Mouse (Mus musculus): ENCODE data around the gene Sbf2. TPM values are rescaled to one million over a fixed set of nuclear protein-coding genes. Genes with fewer than 3 reads are reported as not detected.
A peak's percentile ranks its signal among the peaks of the same experiment; 100 is the strongest.
"Not testable (repeated sequence)": the region's sequence is repeated elsewhere in the genome, so short reads cannot be mapped to it uniquely, and the experiment has no call there.

Gene Sbf2
- polyA plus RNA-seq, 1 experiment from 2014 or later: 48.8 TPM

DNA sequence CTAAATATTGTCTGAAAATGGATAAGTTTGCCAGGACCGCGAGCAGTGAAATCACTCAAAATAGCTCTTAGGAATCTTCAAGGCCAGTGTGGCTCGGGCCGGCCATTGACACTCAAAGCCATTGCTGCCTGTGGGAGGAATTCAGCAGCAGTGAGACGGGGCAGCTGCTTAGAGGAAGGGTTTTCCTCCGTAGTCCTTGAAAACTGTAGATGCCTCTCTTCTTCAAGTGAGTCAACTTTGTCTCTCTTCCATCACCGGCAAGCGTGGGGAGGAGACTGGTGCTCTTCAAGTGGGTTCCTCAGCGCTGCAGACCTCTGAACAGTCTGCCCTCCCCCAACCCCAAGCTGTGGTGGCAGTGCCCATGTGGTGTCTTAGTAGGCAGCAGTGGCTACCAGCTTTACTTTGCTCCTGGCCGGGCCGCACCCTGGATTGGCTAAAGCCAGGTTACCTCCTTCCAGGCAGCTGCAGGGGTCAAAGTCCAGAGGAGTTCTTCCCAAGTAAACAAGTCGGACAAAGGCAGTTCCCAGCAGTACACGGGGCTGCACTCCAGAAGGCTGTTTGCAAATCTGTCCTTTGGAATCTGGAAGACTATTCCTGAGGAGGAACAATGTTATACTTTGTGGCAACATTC, 33.8 kb upstream of the Sbf2 start:
- WGBS: 44% methylated on average over 13 of the region's 13 CpGs
- Histone ChIP-seq H3K4me1 (ENCODE audit: control insufficient read depth, insufficient read depth, low read length) (peaks cover 7% of the 10 kb centered on the region; the same call in 1 of the 2 replicates), H3K4me3 (ENCODE audit: low read depth, low read length) (no peak overlapping the region), H3K4me2 (replicated peaks; ENCODE audit: low read depth, low read length) (peak overlapping the region; percentile 22; the same call in 1 of the 2 replicates), H3K27me3 (ENCODE audit: control insufficient read depth, insufficient read depth, low read length) (no peaks in the 10 kb centered on the region), H3K36me3 (ENCODE audit: control insufficient read depth, insufficient read depth, low read length) (no peaks in the 10 kb centered on the region), H3K9ac (replicated peaks; ENCODE audit: low read depth, low read length) (no peak overlapping the region), H3K9me3 (ENCODE audit: control insufficient read depth, low read depth, low read length) (peaks cover 4% of the 10 kb centered on the region; the same call in 1 of the 2 replicates), H3K27ac (ENCODE audit: low read length) (peak overlapping the region; percentile 74)
- ATAC-seq (ENCODE audit: insufficient number of reproducible peaks, insufficient read depth, low FRiP score, low read depth): peak; percentile 79

DNA sequence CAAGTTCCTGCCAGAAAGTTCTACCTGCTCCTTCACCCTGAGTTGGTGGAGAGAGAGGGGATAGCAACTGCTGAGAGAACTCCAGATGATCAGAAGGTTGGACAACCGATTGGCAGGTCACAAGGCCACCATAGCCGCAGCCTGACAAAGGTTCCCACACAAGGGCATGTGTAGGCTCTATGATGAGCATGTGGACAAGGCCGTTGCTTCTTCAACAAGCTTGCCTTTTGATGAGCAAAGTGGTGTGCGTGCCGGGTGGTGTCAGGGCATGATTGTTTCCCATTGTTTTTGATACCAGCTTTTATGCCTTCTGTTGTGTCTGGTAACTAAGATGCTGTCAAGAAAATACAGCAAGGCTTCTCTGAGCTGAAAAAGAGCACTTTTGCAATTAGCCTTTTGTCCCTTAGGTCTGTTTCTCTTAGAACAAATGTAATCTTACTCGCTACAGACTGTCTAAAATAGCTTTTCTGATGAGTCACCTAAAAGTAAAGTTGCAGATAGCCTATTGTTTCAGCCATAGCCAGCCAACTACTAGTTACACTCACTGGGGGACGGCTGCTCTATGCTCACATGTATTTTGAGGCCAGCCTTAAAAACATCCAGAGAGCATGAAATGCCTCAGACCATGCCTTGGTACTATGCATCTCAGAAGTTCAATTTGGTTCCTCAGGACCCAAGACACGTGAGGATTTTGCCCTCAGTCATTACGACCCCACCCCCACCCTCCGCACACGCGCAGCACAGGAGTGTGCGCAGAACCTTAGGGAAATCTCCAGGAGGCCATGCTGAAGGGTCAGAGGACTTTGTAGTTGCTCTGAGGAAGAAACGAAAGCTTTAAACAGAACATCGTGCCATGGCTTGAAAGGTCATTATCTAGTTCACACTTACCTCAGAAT, 33.1 kb upstream of the Sbf2 start:
- Histone ChIP-seq H3K4me3 (ENCODE audit: low read depth, low read length) (no peak overlapping the region), H3K36me3 (ENCODE audit: control insufficient read depth, insufficient read depth, low read length) (no peaks in the 10 kb centered on the region), H3K27ac (ENCODE audit: low read length) (peak overlapping the region; percentile 74; the same call in 1 of the 2 replicates), H3K4me1 (ENCODE audit: control insufficient read depth, insufficient read depth, low read length) (peaks cover 7% of the 10 kb centered on the region; the same call in 1 of the 2 replicates), H3K27me3 (ENCODE audit: control insufficient read depth, insufficient read depth, low read length) (no peaks in the 10 kb centered on the region), H3K4me2 (replicated peaks; ENCODE audit: low read depth, low read length) (peak overlapping the region; percentile 22; the same call in 1 of the 2 replicates), H3K9ac (replicated peaks; ENCODE audit: low read depth, low read length) (no peak overlapping the region), H3K9me3 (ENCODE audit: control insufficient read depth, low read depth, low read length) (peaks cover 4% of the 10 kb centered on the region; the same call in 1 of the 2 replicates)
- 76% methylated on average over 15 of the region's 15 CpGs for WGBS
- ATAC-seq (ENCODE audit: insufficient number of reproducible peaks, insufficient read depth, low FRiP score, low read depth): no peak

DNA sequence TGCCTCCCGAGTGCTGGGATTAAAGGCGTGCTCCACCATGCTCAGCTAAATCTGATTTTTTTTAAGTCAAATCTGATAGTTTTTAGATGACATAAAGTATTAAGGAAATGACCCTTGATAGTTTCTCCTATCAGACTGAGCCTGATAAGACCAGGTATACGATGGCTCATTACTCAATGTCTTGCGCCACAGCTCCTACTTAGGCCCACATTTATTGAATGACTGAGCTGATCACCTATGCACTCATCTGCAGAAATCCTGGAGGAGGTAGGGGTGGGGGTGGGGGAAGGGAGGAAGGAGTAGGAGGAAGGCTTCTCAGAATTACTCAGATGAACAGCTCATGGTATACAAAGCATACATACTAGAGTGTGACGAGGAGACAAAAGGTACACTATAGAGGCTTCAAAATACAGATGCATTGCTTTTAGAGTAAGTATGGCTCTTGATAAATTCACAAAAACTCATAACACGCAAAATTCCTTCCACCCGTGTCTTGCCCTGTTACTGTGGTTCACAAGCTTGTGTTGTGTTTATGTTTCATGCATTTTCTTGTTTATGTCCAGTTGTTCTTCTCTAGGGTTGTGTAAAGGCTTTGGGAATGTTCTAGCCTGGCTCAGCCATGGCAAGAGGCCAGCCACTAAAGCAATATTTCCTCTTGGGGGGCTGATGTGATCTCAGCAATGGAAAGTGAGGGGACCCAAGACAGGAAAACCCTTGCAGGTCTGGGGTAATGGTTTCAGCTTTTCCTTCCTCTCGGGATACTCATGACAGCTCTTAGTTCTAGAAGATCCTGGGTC, 32.1 kb upstream of the Sbf2 start:
- Histone ChIP-seq H3K4me2 (replicated peaks; ENCODE audit: low read depth, low read length) (no peak overlapping the region), H3K4me1 (ENCODE audit: control insufficient read depth, insufficient read depth, low read length) (peaks cover 7% of the 10 kb centered on the region; the same call in 1 of the 2 replicates), H3K9me3 (ENCODE audit: control insufficient read depth, low read depth, low read length) (peaks cover 4% of the 10 kb centered on the region; the same call in 1 of the 2 replicates), H3K27me3 (ENCODE audit: control insufficient read depth, insufficient read depth, low read length) (no peaks in the 10 kb centered on the region), H3K4me3 (ENCODE audit: low read depth, low read length) (no peak overlapping the region), H3K36me3 (ENCODE audit: control insufficient read depth, insufficient read depth, low read length) (no peaks in the 10 kb centered on the region), H3K9ac (replicated peaks; ENCODE audit: low read depth, low read length) (no peak overlapping the region), H3K27ac (ENCODE audit: low read length) (no peak overlapping the region)
- WGBS: 82% methylated on average over 8 of the region's 8 CpGs
- ATAC-seq (ENCODE audit: insufficient number of reproducible peaks, insufficient read depth, low FRiP score, low read depth): no peak

DNA sequence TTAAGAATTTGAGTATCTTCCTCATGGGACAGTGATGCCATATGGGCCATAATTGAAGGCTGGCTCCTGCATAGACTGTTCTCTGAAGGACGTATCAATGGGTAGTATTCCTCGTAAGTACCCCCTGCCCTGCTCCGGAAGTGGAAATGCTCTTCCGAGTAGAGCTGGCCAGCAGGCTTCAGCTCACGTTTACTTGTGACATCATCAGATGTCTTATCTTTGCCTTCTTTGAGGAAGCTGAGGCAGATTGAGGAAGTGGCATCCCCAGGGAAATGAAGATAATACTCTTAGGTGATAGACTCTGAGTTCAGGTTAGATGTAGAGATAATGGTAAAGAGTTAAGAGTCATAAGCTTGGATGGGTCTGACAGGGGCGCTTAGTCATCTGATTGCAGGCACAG, 31.1 kb upstream of the Sbf2 start:
- Histone ChIP-seq H3K9me3 (ENCODE audit: control insufficient read depth, low read depth, low read length) (peaks cover 4% of the 10 kb centered on the region; the same call in 1 of the 2 replicates), H3K4me2 (replicated peaks; ENCODE audit: low read depth, low read length) (no peak overlapping the region), H3K27me3 (ENCODE audit: control insufficient read depth, insufficient read depth, low read length) (no peaks in the 10 kb centered on the region), H3K4me1 (ENCODE audit: control insufficient read depth, insufficient read depth, low read length) (peaks cover 7% of the 10 kb centered on the region; the same call in 1 of the 2 replicates), H3K9ac (replicated peaks; ENCODE audit: low read depth, low read length) (no peak overlapping the region), H3K27ac (ENCODE audit: low read length) (no peak overlapping the region), H3K4me3 (ENCODE audit: low read depth, low read length) (no peak overlapping the region), H3K36me3 (ENCODE audit: control insufficient read depth, insufficient read depth, low read length) (no peaks in the 10 kb centered on the region)
- ATAC-seq (ENCODE audit: insufficient number of reproducible peaks, insufficient read depth, low FRiP score, low read depth): no peak
- WGBS: 77% methylated on average over 6 of the region's 6 CpGs

- 0 out of 2 replicates have a peak, but pooled peaks have one; percentile 26 for ATAC-seq (ENCODE audit: insufficient number of reproducible peaks, insufficient read depth, low FRiP score, low read depth)
- H3K36me3 ChIP-seq (ENCODE audit: control insufficient read depth, insufficient read depth, low read length): no peaks in the 10 kb centered on the region
- 77% methylated on average over 5 of the region's 5 CpGs for WGBS
Measured at GRCm38 (mm10) chr7:110645311-110645710, 30.6 kb upstream of the Sbf2 start.

DNA sequence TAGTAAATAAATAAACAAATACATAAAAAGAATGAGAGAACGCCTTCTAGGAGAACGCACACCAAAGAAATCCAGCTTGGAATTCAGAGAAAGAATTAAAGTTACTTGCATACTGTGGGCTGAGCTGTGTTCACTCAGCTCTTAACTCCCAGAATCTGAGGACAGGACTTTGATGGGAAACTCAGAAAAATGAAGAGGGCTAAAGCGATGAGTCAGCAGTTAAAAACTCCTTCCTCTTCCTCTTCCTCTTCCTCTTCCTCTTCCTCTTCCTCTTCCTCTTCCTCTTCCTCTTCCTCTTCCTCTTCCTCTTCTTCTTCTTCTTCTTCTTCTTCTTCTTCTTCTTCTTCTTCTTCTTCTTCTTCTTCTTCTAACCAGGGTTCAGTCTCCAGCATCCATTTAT, 25.2 kb upstream of the Sbf2 start:
- not testable (repeated sequence) for H3K9ac ChIP-seq (replicated peaks; ENCODE audit: low read depth, low read length); H3K9me3 ChIP-seq (ENCODE audit: control insufficient read depth, low read depth, low read length); H3K27me3 ChIP-seq (ENCODE audit: control insufficient read depth, insufficient read depth, low read length); H3K27ac ChIP-seq (ENCODE audit: low read length); H3K4me2 ChIP-seq (replicated peaks; ENCODE audit: low read depth, low read length); H3K36me3 ChIP-seq (ENCODE audit: control insufficient read depth, insufficient read depth, low read length); H3K4me3 ChIP-seq (ENCODE audit: low read depth, low read length); H3K4me1 ChIP-seq (ENCODE audit: control insufficient read depth, insufficient read depth, low read length); ATAC-seq (ENCODE audit: insufficient number of reproducible peaks, insufficient read depth, low FRiP score, low read depth)
- WGBS: 91% methylated on average over 3 of the region's 3 CpGs

More at GRCm38 (mm10) chr7:110645311-110645710, 30.6 kb upstream of the Sbf2 start:
- Histone ChIP-seq H3K27me3 (ENCODE audit: control insufficient read depth, insufficient read depth, low read length) (no peaks in the 10 kb centered on the region), H3K4me2 (replicated peaks; ENCODE audit: low read depth, low read length) (no peak overlapping the region), H3K4me3 (ENCODE audit: low read depth, low read length) (no peak overlapping the region), H3K4me1 (ENCODE audit: control insufficient read depth, insufficient read depth, low read length) (peaks cover 7% of the 10 kb centered on the region; the same call in 1 of the 2 replicates), H3K9ac (replicated peaks; ENCODE audit: low read depth, low read length) (no peak overlapping the region), H3K9me3 (ENCODE audit: control insufficient read depth, low read depth, low read length) (peaks cover 4% of the 10 kb centered on the region; the same call in 1 of the 2 replicates), H3K27ac (ENCODE audit: low read length) (no peak overlapping the region)

- no peak overlapping the region for H3K27ac ChIP-seq (ENCODE audit: low read length)
Measured at GRCm38 (mm10) chr7:110639291-110639915, 24.7 kb upstream of the Sbf2 start.

More at GRCm38 (mm10) chr7:110639291-110639915, 24.7 kb upstream of the Sbf2 start:
- Histone ChIP-seq H3K36me3 (ENCODE audit: control insufficient read depth, insufficient read depth, low read length) (no peaks in the 10 kb centered on the region), H3K9ac (replicated peaks; ENCODE audit: low read depth, low read length) (no peak overlapping the region), H3K4me2 (replicated peaks; ENCODE audit: low read depth, low read length) (no peak overlapping the region), H3K4me1 (ENCODE audit: control insufficient read depth, insufficient read depth, low read length) (peaks cover 9% of the 10 kb centered on the region), H3K27me3 (ENCODE audit: control insufficient read depth, insufficient read depth, low read length) (no peaks in the 10 kb centered on the region), H3K9me3 (ENCODE audit: control insufficient read depth, low read depth, low read length) (no peaks in the 10 kb centered on the region), H3K4me3 (ENCODE audit: low read depth, low read length) (no peak overlapping the region)
- WGBS: 79% methylated on average over 11 of the region's 11 CpGs
- ATAC-seq (ENCODE audit: insufficient number of reproducible peaks, insufficient read depth, low FRiP score, low read depth): no peak
